Mouse (Mus musculus) c-Kit-positive CD71-positive TER-119-positive erythroid progenitor cells, embryonic 14.5 days (primary cell): ENCODE results near the gene Hoxa5.

Experiments used
- DNase-seq: peaks from one replicate; pipeline ENCODE4 v3.0.0-alpha.2; 2013; ENCODE audit warnings: low spot score

Gene Hoxa5

GRCm38 (mm10) chr6:52176391-52176790 is 28.0 kb downstream of the Hoxa5 start:
- DNase-seq, result no peak

GRCm38 (mm10) chr6:52175864-52176263 is 28.5 kb downstream of the Hoxa5 start:
- no peak for DNase-seq

GRCm38 (mm10) chr6:52174968-52175751 is 29.2 kb downstream of the Hoxa5 start:
- DNase-seq, result no peak

- no peak for DNase-seq
Observed at GRCm38 (mm10) chr6:52173648-52174047, 30.7 kb downstream of the Hoxa5 start.

GRCm38 (mm10) chr6:52172501-52172900 is 31.9 kb downstream of the Hoxa5 start:
- DNase-seq, result no peak

- no peak for DNase-seq
Observed at GRCm38 (mm10) chr6:52171938-52172337, 32.4 kb downstream of the Hoxa5 start.

GRCm38 (mm10) chr6:52171331-52171730 is 33.1 kb downstream of the Hoxa5 start:
- no peak for DNase-seq

- no peak for DNase-seq
Observed at GRCm38 (mm10) chr6:52170898-52171223, 33.5 kb downstream of the Hoxa5 start.

- DNase-seq, result no peak
Observed at GRCm38 (mm10) chr6:52170166-52170897, 34.1 kb downstream of the Hoxa5 start.

- no peak for DNase-seq
Observed at GRCm38 (mm10) chr6:52169499-52170165, 34.8 kb downstream of the Hoxa5 start.

- no peak for DNase-seq
Observed at GRCm38 (mm10) chr6:52168191-52169055, 36.0 kb downstream of the Hoxa5 start.

GRCm38 (mm10) chr6:52167736-52168161 is 36.6 kb downstream of the Hoxa5 start:
- no peak for DNase-seq

GRCm38 (mm10) chr6:52167176-52167575 is 37.2 kb downstream of the Hoxa5 start:
- DNase-seq, result no peak

GRCm38 (mm10) chr6:52166431-52167077 is 37.8 kb downstream of the Hoxa5 start:
- no peak for DNase-seq

GRCm38 (mm10) chr6:52165441-52166370 is 38.7 kb downstream of the Hoxa5 start:
- DNase-seq, result no peak

GRCm38 (mm10) chr6:52164626-52165440 is 39.6 kb downstream of the Hoxa5 start, which contains the start of gene Hoxa2:
TSS of gene Hoxa2 (minus strand) at chr6:52164831.
- DNase-seq, result no peak

- no peak for DNase-seq
Observed at GRCm38 (mm10) chr6:52164051-52164625, 40.2 kb downstream of the Hoxa5 start.

- DNase-seq, result no peak
Observed at GRCm38 (mm10) chr6:52163366-52164031, 40.9 kb downstream of the Hoxa5 start.
